Mouse (Mus musculus) T-helper 17 cell (primary cell): ENCODE results near the gene Gm9964.
"Not testable (repeated sequence)": the region's sequence is repeated elsewhere in the genome, so short reads cannot be mapped to it uniquely, and the experiment has no call there.

Experiments used
- in situ Hi-C, 2 experiments: fragments of 300-600 bp; cut with MboI, MseI; formaldehyde crosslinking; loops; 1 replicate in 1 of 2; 2 replicates in 1 of 2; pipeline ENCODE4 v1.15.1; 2025; ENCODE audit warnings: high pct_unique_total_duplicates in 2 of 2

The Gm9964 gene

DNA sequence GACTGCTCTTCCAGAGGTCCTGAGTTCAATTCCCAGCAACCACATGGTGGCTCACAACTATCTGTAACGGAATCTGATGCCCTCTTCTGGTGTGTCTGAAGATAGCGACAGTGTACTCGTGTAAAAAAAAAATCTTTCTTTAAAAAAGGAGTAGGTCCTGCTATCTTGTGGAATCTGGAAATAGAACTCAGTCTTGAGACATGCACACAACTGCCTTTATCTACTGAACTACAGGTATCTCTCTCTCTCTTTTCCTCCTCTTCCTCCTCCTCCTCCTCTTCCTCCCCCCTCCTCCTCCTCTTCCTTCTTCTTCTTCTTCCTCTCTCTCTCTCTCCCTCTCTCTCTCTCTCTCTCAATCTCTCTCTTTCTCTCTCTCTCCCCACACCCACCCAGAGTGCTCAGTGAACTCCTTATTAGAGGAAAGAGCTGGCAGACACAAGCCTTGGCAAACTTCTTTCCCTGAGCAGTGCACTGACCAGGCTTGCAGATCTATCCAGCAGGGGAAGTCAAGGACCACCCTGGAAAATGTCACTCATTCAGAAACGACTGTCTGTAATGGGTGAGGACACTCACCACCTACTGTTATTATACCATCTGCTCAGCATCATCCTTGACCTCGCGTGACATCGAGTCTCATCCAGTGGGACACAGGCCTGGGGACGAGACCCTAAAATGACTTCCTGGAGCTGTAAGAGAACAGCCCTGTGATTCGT is 3.2 kb upstream of the Gm9964 start:
- in situ Hi-C loops = no loop called here

DNA sequence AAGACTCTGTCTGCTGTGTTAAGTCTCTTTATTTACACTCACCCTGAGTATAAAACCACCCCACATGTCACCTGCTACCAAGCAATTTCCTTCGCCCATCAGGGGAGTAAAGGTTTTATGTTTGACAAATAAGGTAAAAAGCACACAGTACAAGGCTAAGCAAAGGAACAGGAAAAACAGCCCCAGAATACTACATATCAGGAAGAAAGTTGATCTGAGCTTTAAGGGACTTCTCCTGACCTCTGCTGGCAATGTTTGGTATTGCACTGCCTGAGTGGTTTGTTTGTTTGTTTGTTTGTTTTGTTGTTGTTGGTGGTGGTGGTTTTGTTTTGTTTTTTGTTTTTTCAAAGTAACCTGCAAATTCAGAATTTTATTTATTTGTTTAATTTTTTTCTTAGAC is 539 bp downstream of the Gm9964 start:
- in situ Hi-C loops = no loop called here

DNA sequence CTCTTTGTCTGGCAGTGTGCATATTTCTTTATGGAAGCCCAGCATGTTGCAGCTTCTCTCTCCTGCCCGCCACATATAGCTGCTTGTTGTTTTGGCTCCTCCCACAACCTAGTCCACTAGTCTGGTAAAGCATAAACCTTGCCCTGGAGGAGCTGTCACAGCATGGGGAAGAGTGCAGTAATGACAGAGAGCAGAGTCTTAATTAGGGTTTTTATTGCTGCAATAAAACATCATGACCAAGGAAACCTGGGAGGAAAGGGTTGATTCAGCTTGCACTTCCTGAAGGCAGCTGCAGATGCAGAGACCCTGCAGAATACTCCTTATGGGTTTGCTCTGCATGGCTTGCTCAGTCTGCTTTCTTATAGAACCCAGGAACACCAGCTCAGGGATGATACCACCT is 2.7 kb downstream of the Gm9964 start:
- in situ Hi-C loops = loop anchor here in 1 of 2 experiments (5.0 kb wide), 2 partner anchors 67 to 267 kb away; no protein-coding TSS in a partner anchor

DNA sequence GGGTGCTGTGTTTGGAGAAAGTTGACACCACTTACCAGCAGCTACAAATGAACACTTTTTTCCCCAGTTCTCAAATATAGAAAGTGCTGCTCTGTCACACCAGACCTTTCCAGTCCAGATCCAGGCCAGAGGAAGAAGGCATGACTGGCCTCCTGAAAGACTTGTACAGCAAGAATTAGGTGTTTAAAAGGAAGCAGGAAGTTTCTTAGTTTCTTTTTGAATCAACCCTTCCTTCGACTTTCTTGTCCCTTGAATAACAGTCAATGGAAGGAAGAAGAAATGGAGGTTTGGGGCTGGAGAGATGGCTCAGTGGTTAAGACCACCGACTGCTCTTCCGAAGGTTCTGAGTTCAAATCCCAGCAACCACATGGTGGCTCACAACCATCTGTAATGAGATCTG is 3.7 kb downstream of the Gm9964 start:
- in situ Hi-C loops = loop anchor here in 1 of 2 experiments (5.0 kb wide), 2 partner anchors 66 to 266 kb away; no protein-coding TSS in a partner anchor

- in situ Hi-C loops = loop anchor here in 1 of 2 experiments (5.0 kb wide), 2 partner anchors 65 to 265 kb away; no protein-coding TSS in a partner anchor
These were observed 4.6 kb downstream of the Gm9964 start for GRCm38 (mm10) chr11:79292130-79292529.

DNA sequence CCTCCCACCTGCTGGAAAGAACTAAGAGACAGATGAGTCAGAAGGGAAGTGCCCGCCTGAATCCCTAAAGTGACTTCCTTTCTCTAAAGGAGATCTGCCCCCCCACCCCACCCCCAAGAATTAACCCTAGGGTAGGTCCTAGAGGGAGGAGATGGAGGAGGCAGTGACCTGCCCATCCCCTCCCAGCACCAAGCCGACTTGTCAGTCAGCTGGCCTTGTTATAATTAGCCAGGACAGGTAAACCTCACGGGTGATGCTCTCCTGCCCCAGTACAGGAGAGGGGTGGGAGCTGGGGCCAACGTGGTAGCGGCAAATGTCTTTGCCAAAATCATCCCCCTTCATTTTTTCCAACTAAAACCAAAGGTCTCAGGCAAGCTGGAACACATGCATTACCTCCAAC is 5.1 kb downstream of the Gm9964 start:
- in situ Hi-C loops = loop anchor here in 1 of 2 experiments (5.0 kb wide), 2 partner anchors 64 to 264 kb away; no protein-coding TSS in a partner anchor

DNA sequence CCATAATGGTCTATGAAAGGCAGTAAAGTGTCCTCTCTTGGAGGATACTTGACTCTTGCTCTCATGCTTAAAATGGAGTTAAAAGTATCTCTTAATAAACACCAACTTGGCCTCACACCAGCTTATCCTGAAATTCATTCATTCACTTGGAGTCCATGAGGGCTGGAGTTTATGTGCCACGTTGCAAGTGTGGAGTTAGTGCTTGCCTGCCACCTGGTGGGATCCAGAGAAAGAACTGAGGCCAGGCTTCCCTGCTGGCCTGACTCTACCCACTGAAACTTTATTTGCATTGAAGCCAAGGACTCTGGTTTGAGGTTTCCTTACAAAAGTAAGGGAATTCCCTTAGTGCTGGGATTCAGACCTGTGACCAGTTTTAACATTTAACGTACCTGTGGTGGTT is 6.2 kb downstream of the Gm9964 start:
- in situ Hi-C loops = loop anchor here in 1 of 2 experiments (5.0 kb wide), 2 partner anchors 63 to 263 kb away; no protein-coding TSS in a partner anchor

DNA sequence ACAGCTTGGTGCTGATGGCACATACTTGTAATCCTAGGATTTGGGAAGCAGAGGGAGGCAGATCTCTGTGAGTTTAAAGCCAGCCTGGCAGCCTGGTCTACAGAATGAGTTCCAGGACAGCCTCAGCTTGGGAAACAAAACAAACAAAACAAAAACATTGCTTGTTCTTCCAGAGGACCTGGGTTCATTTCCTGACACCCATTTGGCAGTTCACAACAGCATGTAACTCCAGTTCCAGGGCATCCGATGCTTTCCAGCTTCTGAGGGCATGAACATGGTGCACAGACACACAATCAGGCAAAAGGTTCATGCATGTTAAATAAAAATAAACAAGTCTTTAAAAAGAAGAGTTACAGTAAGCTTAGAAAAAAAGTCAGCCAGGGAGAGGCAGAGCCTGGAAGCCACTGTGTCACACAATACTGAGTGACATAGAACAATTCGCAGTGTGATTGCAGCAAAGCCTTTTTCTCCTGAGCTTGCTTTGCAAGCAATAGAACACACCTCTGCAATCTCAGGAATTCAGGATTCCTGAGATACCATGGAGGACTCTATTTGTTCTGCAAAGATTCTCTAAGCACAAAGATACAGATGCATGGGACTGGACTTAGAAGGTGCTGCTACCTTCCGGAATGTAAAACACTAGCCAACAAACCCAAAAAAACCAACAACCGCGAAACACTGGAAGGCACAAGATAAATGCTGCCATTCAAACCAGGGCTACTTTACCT is 7.6 kb downstream of the Gm9964 start:
- in situ Hi-C loops = no loop called here

- in situ Hi-C loops = no loop called here
These were observed 8.3 kb downstream of the Gm9964 start for GRCm38 (mm10) chr11:79288278-79288843.

DNA sequence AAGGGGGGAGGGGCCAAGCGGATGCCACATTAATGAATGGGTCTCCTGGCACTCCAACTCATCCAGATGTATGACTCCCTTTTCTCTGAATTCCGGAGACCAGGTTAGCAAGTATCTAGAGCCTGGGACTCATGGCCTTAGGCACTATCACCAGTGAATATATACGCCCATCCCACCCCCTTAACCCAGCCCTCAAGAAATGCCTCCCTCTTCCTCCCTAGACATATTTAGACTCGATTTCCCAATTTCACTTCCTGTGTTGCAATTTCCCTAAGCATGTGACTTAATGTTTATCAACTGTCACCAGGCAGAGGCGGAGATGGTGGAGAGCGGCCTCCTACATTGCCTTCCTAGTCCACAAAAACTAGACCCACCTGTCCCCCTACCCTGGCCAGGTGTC is 9.3 kb downstream of the Gm9964 start:
- in situ Hi-C loops = no loop called here

GRCm38 (mm10) chr11:79286305-79286799 is 10.4 kb downstream of the Gm9964 start:
- in situ Hi-C loops = no loop called here

GRCm38 (mm10) chr11:79283350-79284030 is 13.2 kb downstream of the Gm9964 start:
- in situ Hi-C loops = no loop called here

GRCm38 (mm10) chr11:79281396-79281795 is 15.3 kb downstream of the Gm9964 start:
- in situ Hi-C loops = no loop called here

DNA sequence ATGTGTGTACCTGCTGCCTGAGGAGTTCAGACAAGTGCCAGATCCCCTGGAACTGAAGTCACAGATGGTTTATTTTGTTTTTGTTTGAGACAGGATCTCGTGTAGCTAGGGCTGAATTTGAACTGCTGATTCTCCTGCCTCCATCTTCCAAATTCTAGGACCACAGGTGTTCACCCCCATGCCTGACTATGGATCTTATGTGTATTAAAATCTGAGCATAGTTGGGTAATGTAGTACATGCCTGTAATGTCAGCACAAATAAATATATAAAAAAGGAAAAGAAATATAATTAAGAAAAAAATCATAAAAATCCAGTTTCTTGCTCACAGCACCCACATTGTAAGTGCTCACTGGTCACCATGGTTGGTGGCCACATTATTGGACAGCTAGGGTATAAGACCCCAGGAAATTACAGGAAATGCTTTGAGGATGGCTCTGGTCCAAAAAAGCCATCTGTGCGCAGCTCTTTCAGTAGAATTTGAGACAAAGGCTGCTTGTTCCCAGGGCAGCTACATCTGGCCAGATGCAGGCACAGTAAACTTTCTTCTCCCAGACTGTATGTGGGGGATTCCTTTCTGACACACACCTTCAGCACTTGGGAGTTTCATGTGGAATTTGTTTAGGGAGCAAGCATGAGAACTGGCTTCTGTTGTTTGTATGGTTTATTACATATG is 16.8 kb downstream of the Gm9964 start:
- in situ Hi-C loops = loop anchor here in 1 of 2 experiments (5.0 kb wide), 1 partner anchor 58 kb away; no protein-coding TSS in a partner anchor

DNA sequence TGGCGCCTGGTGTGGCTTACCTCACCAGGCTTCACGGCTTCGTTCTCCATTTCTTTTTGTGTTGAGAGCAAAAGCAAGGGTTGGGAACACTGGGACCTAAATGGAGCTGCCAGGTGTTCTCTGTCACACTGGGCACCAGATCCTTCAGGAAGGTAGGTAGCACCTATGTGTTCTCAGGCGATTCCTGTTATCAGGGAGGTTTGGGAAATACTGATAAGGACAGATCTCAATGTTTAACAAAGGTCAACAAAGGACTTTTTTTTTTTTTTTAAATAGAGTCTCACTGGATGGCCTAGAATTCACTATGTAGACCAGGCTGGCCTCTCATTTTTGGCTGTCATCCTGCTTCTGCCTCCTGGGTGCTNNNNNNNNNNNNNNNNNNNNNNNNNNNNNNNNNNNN is 22.9 kb downstream of the Gm9964 start:
- in situ Hi-C loops = no loop called here

GRCm38 (mm10) chr11:79273039-79273438 is 23.7 kb downstream of the Gm9964 start:
- in situ Hi-C loops = no loop called here

GRCm38 (mm10) chr11:79267171-79267570 is 29.5 kb downstream of the Gm9964 start:
- in situ Hi-C loops = no loop called here

DNA sequence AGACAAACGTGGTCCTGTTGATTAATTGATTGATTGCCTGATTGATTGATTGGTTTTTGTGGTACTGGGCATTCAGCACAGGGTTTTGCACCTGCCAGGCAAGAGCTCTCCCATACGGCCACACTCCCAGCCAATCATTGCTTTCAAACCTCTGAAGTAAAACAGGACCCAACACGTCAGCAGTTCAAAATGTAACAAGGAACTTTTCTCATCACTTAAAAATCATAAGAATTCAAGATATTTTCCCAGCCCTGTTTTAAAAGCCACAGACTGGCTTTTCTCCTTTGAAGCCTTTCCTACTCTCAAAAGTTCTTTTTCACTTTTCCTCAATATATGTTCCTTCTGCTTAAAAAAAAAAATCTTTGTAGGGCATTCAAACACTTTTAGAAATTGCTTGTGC is 32.3 kb downstream of the Gm9964 start:
- in situ Hi-C loops = no loop called here

- in situ Hi-C loops = not testable (repeated sequence)
These were observed 36.6 kb downstream of the Gm9964 start for GRCm38 (mm10) chr11:79260126-79260525.

DNA sequence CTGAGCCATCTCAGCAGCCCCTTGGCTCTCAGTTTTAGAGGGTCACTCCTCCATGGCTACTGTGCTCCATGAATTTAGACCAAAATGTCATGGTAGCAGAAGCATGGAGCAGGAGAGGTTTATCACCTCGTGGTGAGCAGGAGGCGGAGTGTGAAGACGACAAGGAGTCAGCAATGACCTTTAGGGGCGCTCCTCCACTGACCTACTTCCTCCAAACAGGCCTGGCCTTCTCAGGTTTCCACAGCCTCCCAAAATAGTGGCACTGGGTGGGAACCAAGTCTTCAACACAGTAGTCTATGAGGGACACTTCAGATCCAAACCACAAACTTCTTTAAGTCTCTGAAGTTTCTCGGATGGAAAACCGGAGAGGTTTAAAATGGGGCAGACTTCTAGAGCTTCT is 38.0 kb downstream of the Gm9964 start:
- in situ Hi-C loops = no loop called here
